Mouse (Mus musculus) stomach, embryonic 14.5 days (tissue): Measurements from ENCODE around the gene Sparcl1. TPM values are rescaled to one million over a fixed set of nuclear protein-coding genes. Genes with fewer than 3 reads are reported as not detected.
A peak's percentile ranks its signal among the peaks of the same experiment; 100 is the strongest.

Source experiments
- ATAC-seq: fragments of 200-750 bp; cut with Nextera tagmentation; 2 replicates; pipeline ENCODE4 v1.8.0; 2017; ENCODE audit warnings: low read depth, moderate TSS enrichment; ENCODE audit not compliant: insufficient number of reproducible peaks, insufficient read depth, low FRiP score
- H3K27ac ChIP-seq: fragments of 300-500 bp; sonication (generic); 2 replicates; pipeline ENCODE4 v1.5.1; 2014; ENCODE audit warnings: mild to moderate bottlenecking, low read length, moderate library complexity, mixed read lengths
- H3K27me3 ChIP-seq: fragments of 300-500 bp; sonication (generic); 2 replicates; pipeline ENCODE4 v1.6.1; 2014; ENCODE audit warnings: low read length, control low read depth, mixed read lengths; ENCODE audit not compliant: control insufficient read depth, insufficient read depth
- H3K36me3 ChIP-seq: fragments of 300-500 bp; sonication (generic); 2 replicates; pipeline ENCODE4 v1.6.1; 2014; ENCODE audit warnings: mild to moderate bottlenecking, control low read depth, low read length, moderate library complexity, mixed read lengths; ENCODE audit not compliant: control insufficient read depth, insufficient read depth
- H3K4me1 ChIP-seq: fragments of 300-500 bp; sonication (generic); 2 replicates; pipeline ENCODE4 v1.6.1; 2014; ENCODE audit warnings: low read length, control low read depth, mixed read lengths; ENCODE audit not compliant: control insufficient read depth, insufficient read depth
- H3K4me2 ChIP-seq: fragments of 300-500 bp; sonication (generic); replicated peaks from 2 replicates; pipeline ENCODE4 v1.6.1; 2014; ENCODE audit warnings: low read depth, low read length, control low read depth
- H3K4me3 ChIP-seq: fragments of 300-500 bp; sonication (generic); 2 replicates; pipeline ENCODE4 v1.5.1; 2014; ENCODE audit warnings: low read depth, low read length, control low read depth
- H3K9ac ChIP-seq: fragments of 300-500 bp; sonication (generic); replicated peaks from 2 replicates; pipeline ENCODE4 v1.6.1; 2014; ENCODE audit warnings: low read depth, mild to moderate bottlenecking, control low read depth, low read length, moderate library complexity, mixed read lengths
- H3K9me3 ChIP-seq: fragments of 300-500 bp; sonication (generic); 2 replicates; pipeline ENCODE4 v1.6.1; 2016; ENCODE audit warnings: low read depth, low read length, control low read depth; ENCODE audit not compliant: control insufficient read depth
- WGBS: fragments of 180-500 bp; shearing (Covaris S2); extraction: QIAGEN DNeasy Blood & Tissue Kit; methylation state at CpG from one replicate; pipeline ENCODE4 v1.1.7; 2014; 5-methylcytosine and 5-hydroxymethylcytosine counted together
- polyA plus RNA-seq: library from polyadenylated mRNA; unstranded; fragments of >200 nt; fragmentation: Nextera tagmentation; extraction: Ambion mirVana; gene quantifications from 2 replicates; pipeline ENCODE4 v1.2.1, GENCODE M21; 2014

The Sparcl1 gene
- polyA plus RNA-seq, 1 experiment from 2014 or later: 300 TPM

GRCm38 (mm10) chr5:104141067-104141466, 27.5 kb upstream of the Sparcl1 start:
- ATAC-seq: no peak
- Histone ChIP-seq H3K36me3 (no peaks in the 10 kb centered on the region), H3K27ac (no peak overlapping the region), H3K9me3 (no peaks in the 10 kb centered on the region), H3K9ac (no peak overlapping the region), H3K4me1 (no peaks in the 10 kb centered on the region), H3K4me3 (no peak overlapping the region), H3K4me2 (no peak overlapping the region), H3K27me3 (no peaks in the 10 kb centered on the region)
- WGBS: 85% methylated on average over 2 of the region's 2 CpGs

GRCm38 (mm10) chr5:104137920-104138541, 24.5 kb upstream of the Sparcl1 start:
- H3K36me3 ChIP-seq: no peaks in the 10 kb centered on the region
- ATAC-seq: no peak

GRCm38 (mm10) chr5:104133752-104134151, 20.2 kb upstream of the Sparcl1 start:
- Histone ChIP-seq H3K9me3 (no peaks in the 10 kb centered on the region), H3K27ac (no peak overlapping the region), H3K4me3 (no peak overlapping the region), H3K9ac (no peak overlapping the region), H3K4me1 (no peaks in the 10 kb centered on the region), H3K27me3 (no peaks in the 10 kb centered on the region), H3K36me3 (no peaks in the 10 kb centered on the region), H3K4me2 (no peak overlapping the region)
- no peak for ATAC-seq
- WGBS: 59% methylated on average over 4 of the region's 4 CpGs

More at GRCm38 (mm10) chr5:104137920-104138541, 24.5 kb upstream of the Sparcl1 start:
- Histone ChIP-seq H3K4me1 (no peaks in the 10 kb centered on the region), H3K27me3 (no peaks in the 10 kb centered on the region), H3K9me3 (no peaks in the 10 kb centered on the region), H3K27ac (no peak overlapping the region), H3K4me2 (no peak overlapping the region), H3K4me3 (no peak overlapping the region), H3K9ac (no peak overlapping the region)
- WGBS: 44% methylated on average over 10 of the region's 10 CpGs

GRCm38 (mm10) chr5:104131544-104131943, 18.0 kb upstream of the Sparcl1 start:
- WGBS: 52% methylated on average over 4 of the region's 4 CpGs
- Histone ChIP-seq H3K9me3 (no peaks in the 10 kb centered on the region), H3K27me3 (no peaks in the 10 kb centered on the region), H3K27ac (no peak overlapping the region), H3K9ac (no peak overlapping the region), H3K4me3 (no peak overlapping the region), H3K4me1 (peaks cover 3% of the 10 kb centered on the region; the same call in 1 of the 2 replicates), H3K36me3 (no peaks in the 10 kb centered on the region), H3K4me2 (no peak overlapping the region)
- ATAC-seq: 0 out of 2 replicates have a peak, but pooled peaks have one; percentile 30

- Histone ChIP-seq H3K27ac (no peak overlapping the region), H3K9me3 (no peaks in the 10 kb centered on the region)
- 81% methylated on average over 4 of the region's 4 CpGs for WGBS
Observed at GRCm38 (mm10) chr5:104130891-104131290, 17.4 kb upstream of the Sparcl1 start.

GRCm38 (mm10) chr5:104128281-104129031, 14.9 kb upstream of the Sparcl1 start:
- 37% methylated on average over 12 of the region's 12 CpGs for WGBS
- no peaks in the 10 kb centered on the region for H3K27me3 ChIP-seq
- H3K4me2 ChIP-seq: no peak overlapping the region
- H3K27ac ChIP-seq: peak overlapping the region; percentile 64
- no peaks in the 10 kb centered on the region for H3K36me3 ChIP-seq
- peaks cover 3% of the 10 kb centered on the region; the same call in 1 of the 2 replicates for H3K4me1 ChIP-seq
- no peaks in the 10 kb centered on the region for H3K9me3 ChIP-seq
- peak; percentile 50; the same call in 1 of the 2 replicates for ATAC-seq
- H3K9ac ChIP-seq: no peak overlapping the region
- no peak overlapping the region for H3K4me3 ChIP-seq

More at GRCm38 (mm10) chr5:104130891-104131290, 17.4 kb upstream of the Sparcl1 start:
- Histone ChIP-seq H3K4me1 (peaks cover 3% of the 10 kb centered on the region; the same call in 1 of the 2 replicates), H3K9ac (no peak overlapping the region), H3K27me3 (no peaks in the 10 kb centered on the region), H3K36me3 (no peaks in the 10 kb centered on the region), H3K4me2 (no peak overlapping the region), H3K4me3 (no peak overlapping the region)
- ATAC-seq: no peak

GRCm38 (mm10) chr5:104127351-104127750, 13.8 kb upstream of the Sparcl1 start:
- WGBS: 88% methylated on average over 1 of the region's 1 CpGs
- Histone ChIP-seq H3K27me3 (no peaks in the 10 kb centered on the region), H3K4me3 (no peak overlapping the region), H3K36me3 (no peaks in the 10 kb centered on the region), H3K9me3 (no peaks in the 10 kb centered on the region), H3K4me1 (peaks cover 3% of the 10 kb centered on the region; the same call in 1 of the 2 replicates), H3K27ac (no peak overlapping the region), H3K9ac (no peak overlapping the region), H3K4me2 (no peak overlapping the region)
- ATAC-seq: no peak

- no peak for ATAC-seq
- Histone ChIP-seq H3K36me3 (no peaks in the 10 kb centered on the region), H3K4me3 (no peak overlapping the region), H3K9ac (no peak overlapping the region), H3K27ac (no peak overlapping the region), H3K27me3 (no peaks in the 10 kb centered on the region), H3K9me3 (no peaks in the 10 kb centered on the region), H3K4me2 (no peak overlapping the region), H3K4me1 (peaks cover 3% of the 10 kb centered on the region; the same call in 1 of the 2 replicates)
- WGBS: 79% methylated on average over 12 of the region's 12 CpGs
Observed at GRCm38 (mm10) chr5:104126561-104127320, 13.2 kb upstream of the Sparcl1 start.
